Mouse (Mus musculus) stomach, postnatal 0 days (tissue): Measurements from ENCODE around the gene Slit1. TPM values are rescaled to one million over a fixed set of nuclear protein-coding genes. Genes with fewer than 3 reads are reported as not detected.

Source experiments
- ATAC-seq: fragments of 200-750 bp; cut with Nextera tagmentation; 2 replicates; pipeline ENCODE4 v1.8.0; 2017; ENCODE audit not compliant: low FRiP score, low TSS enrichment
- DNase-seq: peaks from one replicate; pipeline ENCODE4 v3.0.0-alpha.2; 2016; ENCODE audit warnings: low spot score
- H3K27ac ChIP-seq: fragments of 300-500 bp; sonication (generic); replicated peaks from 2 replicates; pipeline ENCODE4 v1.5.1; 2014; ENCODE audit warnings: mild to moderate bottlenecking, control low read depth
- H3K27me3 ChIP-seq: fragments of 300-500 bp; sonication (generic); 2 replicates; pipeline ENCODE4 v1.6.1; 2014; ENCODE audit warnings: low read length; ENCODE audit not compliant: control insufficient read depth, insufficient read depth
- H3K36me3 ChIP-seq: fragments of 300-500 bp; sonication (generic); 2 replicates; pipeline ENCODE4 v1.6.1; 2014; ENCODE audit warnings: low read length, mixed read lengths; ENCODE audit not compliant: control insufficient read depth, insufficient read depth
- H3K4me1 ChIP-seq: fragments of 300-500 bp; sonication (generic); replicated peaks from 2 replicates; pipeline ENCODE4 v1.6.1; 2014; ENCODE audit warnings: antibody characterized with exemption; ENCODE audit not compliant: control insufficient read depth, insufficient read depth
- H3K4me2 ChIP-seq: fragments of 300-500 bp; sonication (generic); replicated peaks from 2 replicates; pipeline ENCODE4 v1.6.1; 2014; ENCODE audit warnings: low read depth, mild to moderate bottlenecking, control low read depth, moderate library complexity
- H3K4me3 ChIP-seq: fragments of 300-500 bp; sonication (generic); 2 replicates; pipeline ENCODE4 v1.5.1; 2014; ENCODE audit warnings: low read depth, low read length, control low read depth
- H3K9ac ChIP-seq: fragments of 300-500 bp; sonication (generic); 2 replicates; pipeline ENCODE4 v1.6.1; 2014; ENCODE audit warnings: mild to moderate bottlenecking, low read length, control low read depth, mixed read lengths
- H3K9me3 ChIP-seq: fragments of 300-500 bp; sonication (generic); 2 replicates; pipeline ENCODE4 v1.6.1; 2016; ENCODE audit warnings: low read length; ENCODE audit not compliant: control insufficient read depth
- CTCF ChIP-seq: IDR thresholded peaks from 2 replicates; pipeline ENCODE4 v1.5.1; 2016; ENCODE audit warnings: antibody characterized with exemption, low read depth, mild to moderate bottlenecking, moderate library complexity
- EP300 ChIP-seq: optimal IDR thresholded peaks from 2 replicates; pipeline ENCODE3; 2016; ENCODE audit warnings: antibody characterized with exemption
- WGBS: fragments of 180-500 bp; shearing (Covaris S2); extraction: QIAGEN DNeasy Blood & Tissue Kit; methylation state at CpG from one replicate; pipeline ENCODE4 v1.1.7; 2014; 5-methylcytosine and 5-hydroxymethylcytosine counted together
- polyA plus RNA-seq: library from polyadenylated mRNA; unstranded; fragments of >200 nt; fragmentation: Nextera tagmentation; extraction: Ambion mirVana; gene quantifications from 2 replicates; pipeline ENCODE4 v1.2.1, GENCODE M21; 2015

Slit1 gene
- polyA plus RNA-seq, 1 experiment from 2014 or later: 0.28 TPM

DNA sequence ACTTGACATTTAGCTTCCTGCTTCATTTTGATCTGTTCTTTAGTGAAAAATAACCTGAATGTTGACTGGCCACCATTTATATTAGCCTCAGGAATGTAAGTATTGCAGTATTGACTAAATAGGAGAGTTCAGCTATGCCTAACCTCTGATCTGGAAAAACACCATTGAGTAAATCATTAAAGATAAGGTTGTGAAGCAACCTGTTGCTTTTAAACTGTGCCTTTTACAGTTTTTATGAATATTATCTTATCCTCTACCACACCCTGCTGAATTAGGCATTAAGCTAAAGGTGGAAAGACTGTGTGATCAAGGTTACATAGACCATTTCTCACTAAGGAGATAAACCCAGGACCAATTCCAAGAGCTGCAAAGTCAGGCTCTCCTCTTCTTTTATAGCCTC, 165.9 kb downstream of the Slit1 start:
- H3K36me3 ChIP-seq: peaks cover 7% of the 10 kb centered on the region
- H3K27me3 ChIP-seq: no peaks in the 10 kb centered on the region
- H3K4me1 ChIP-seq: no peaks in the 10 kb centered on the region
- no peak overlapping the region for H3K9ac ChIP-seq
- H3K4me2 ChIP-seq: no peak overlapping the region
- no peak for TF ChIP-seq EP300
- ATAC-seq (peak; percentile 77), DNase-seq (no peak)
- H3K27ac ChIP-seq: no peak overlapping the region
- no peaks in the 10 kb centered on the region for H3K9me3 ChIP-seq
- H3K4me3 ChIP-seq: no peak overlapping the region

GRCm38 (mm10) chr19:41573700-41574099, 169.8 kb downstream of the Slit1 start:
- H3K27me3 ChIP-seq: no peaks in the 10 kb centered on the region
- H3K36me3 ChIP-seq: no peaks in the 10 kb centered on the region
- no peak overlapping the region for H3K9ac ChIP-seq
- no peak for TF ChIP-seq CTCF
- 90% methylated on average over 2 of the region's 2 CpGs for WGBS
- no peak for ATAC-seq
- H3K4me2 ChIP-seq: no peak overlapping the region
- no peaks in the 10 kb centered on the region for H3K4me1 ChIP-seq
- DNase-seq: no peak
- H3K9me3 ChIP-seq: no peaks in the 10 kb centered on the region
- no peak overlapping the region for H3K27ac ChIP-seq
- H3K4me3 ChIP-seq: no peak overlapping the region

DNA sequence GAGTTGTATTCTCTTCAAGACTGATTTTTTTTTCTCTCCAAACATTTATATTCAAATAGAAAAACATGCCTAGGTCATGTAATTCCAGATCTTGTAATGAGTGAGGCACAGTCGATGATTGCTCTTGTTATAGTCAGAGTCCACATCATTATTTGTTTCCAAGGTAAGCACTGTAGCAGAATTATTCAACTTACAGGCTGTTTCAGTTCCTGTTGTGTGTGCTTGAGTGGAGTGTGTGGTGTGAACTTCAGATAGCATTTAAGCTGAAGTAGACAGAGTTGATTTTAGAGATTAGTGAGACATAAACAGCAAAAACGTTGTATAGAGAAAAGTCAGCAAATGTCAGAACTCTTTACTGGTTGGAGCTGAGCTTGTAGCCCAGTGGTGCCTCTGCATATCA, 174.7 kb downstream of the Slit1 start:
- no peaks in the 10 kb centered on the region for H3K27me3 ChIP-seq
- TF ChIP-seq EP300 (no peak), CTCF (no peak)
- no peaks in the 10 kb centered on the region for H3K9me3 ChIP-seq
- no peak overlapping the region for H3K4me3 ChIP-seq
- H3K9ac ChIP-seq: no peak overlapping the region
- H3K36me3 ChIP-seq: no peaks in the 10 kb centered on the region
- no peak for ATAC-seq
- 17% methylated on average over 2 of the region's 2 CpGs for WGBS
- no peaks in the 10 kb centered on the region for H3K4me1 ChIP-seq
- H3K4me2 ChIP-seq: no peak overlapping the region
- DNase-seq: no peak
- H3K27ac ChIP-seq: no peak overlapping the region

- no peak for DNase-seq
- H3K9ac ChIP-seq: no peak overlapping the region
- 91% methylated on average over 3 of the region's 3 CpGs for WGBS
Observed at GRCm38 (mm10) chr19:41560856-41561255, 182.6 kb downstream of the Slit1 start.

GRCm38 (mm10) chr19:41558891-41559486, 184.5 kb downstream of the Slit1 start:
- H3K9me3 ChIP-seq: no peaks in the 10 kb centered on the region
- H3K9ac ChIP-seq: no peak overlapping the region
- 87% methylated on average over 9 of the region's 9 CpGs for WGBS
- H3K27ac ChIP-seq: no peak overlapping the region
- H3K27me3 ChIP-seq: no peaks in the 10 kb centered on the region
- no peaks in the 10 kb centered on the region for H3K4me1 ChIP-seq
- TF ChIP-seq EP300: no peak
- TF ChIP-seq CTCF: no peak
- no peak overlapping the region for H3K4me2 ChIP-seq
- H3K36me3 ChIP-seq: peaks cover 5% of the 10 kb centered on the region; the same call in 1 of the 2 replicates
- no peak for DNase-seq
- ATAC-seq: no peak
- no peak overlapping the region for H3K4me3 ChIP-seq

More at GRCm38 (mm10) chr19:41560856-41561255, 182.6 kb downstream of the Slit1 start:
- Histone ChIP-seq H3K4me1 (no peaks in the 10 kb centered on the region), H3K27ac (no peak overlapping the region), H3K4me3 (no peak overlapping the region), H3K27me3 (no peaks in the 10 kb centered on the region), H3K36me3 (peaks cover 3% of the 10 kb centered on the region; the same call in 1 of the 2 replicates), H3K9me3 (no peaks in the 10 kb centered on the region), H3K4me2 (no peak overlapping the region)
- TF ChIP-seq EP300 (no peak), CTCF (no peak)
- ATAC-seq: no peak

DNA sequence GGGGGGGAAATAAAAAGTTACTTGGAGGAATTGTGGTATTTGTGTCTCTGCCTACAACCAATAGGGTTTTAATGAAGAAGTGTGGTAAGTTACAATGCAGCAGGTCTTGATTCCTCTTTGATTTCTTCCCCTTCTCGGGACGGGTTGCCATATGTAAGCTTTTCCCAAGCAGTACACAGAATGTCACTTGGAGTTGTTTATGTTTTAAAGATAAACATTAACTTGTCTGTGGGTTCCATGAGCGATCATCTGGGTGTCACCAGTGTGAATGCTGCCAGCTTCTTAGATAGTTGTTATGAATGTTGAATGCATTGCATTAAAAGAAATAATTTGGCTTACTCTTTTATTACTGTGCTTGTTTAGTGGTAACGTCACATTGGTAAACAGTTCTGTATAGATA, 186.0 kb downstream of the Slit1 start:
- Histone ChIP-seq H3K27me3 (no peaks in the 10 kb centered on the region), H3K36me3 (peaks cover 5% of the 10 kb centered on the region; the same call in 1 of the 2 replicates)
- DNase-seq: no peak

More for the DNA sequence above, 186.0 kb downstream of the Slit1 start:
- Histone ChIP-seq H3K27ac (no peak overlapping the region), H3K4me1 (no peaks in the 10 kb centered on the region), H3K4me3 (no peak overlapping the region), H3K9me3 (no peaks in the 10 kb centered on the region), H3K4me2 (no peak overlapping the region), H3K9ac (no peak overlapping the region)
- ATAC-seq: no peak
- 54% methylated on average over 4 of the region's 4 CpGs for WGBS
- TF ChIP-seq EP300: no peak
- no peak for TF ChIP-seq CTCF
